Mouse (Mus musculus) limb, embryonic 12.5 days (tissue): ENCODE data around the gene Vmp1. TPM values are rescaled to one million over a fixed set of nuclear protein-coding genes. Genes with fewer than 3 reads are reported as not detected.

Experiments used
- ATAC-seq: fragments of 200-750 bp; cut with Nextera tagmentation; 2 replicates; pipeline ENCODE4 v1.8.0; 2017; ENCODE audit warnings: low read depth, moderate TSS enrichment; ENCODE audit not compliant: insufficient number of reproducible peaks, insufficient read depth, low FRiP score, low TSS enrichment
- H3K27ac ChIP-seq: fragments of 300-500 bp; sonication (generic); 2 replicates; pipeline ENCODE4 v1.5.1; 2016; ENCODE audit warnings: mild to moderate bottlenecking, moderate library complexity
- H3K27me3 ChIP-seq: fragments of 300-500 bp; sonication (generic); 2 replicates; pipeline ENCODE4 v1.6.1; 2016; ENCODE audit warnings: mild to moderate bottlenecking, moderate library complexity
- H3K36me3 ChIP-seq: fragments of 300-500 bp; sonication (generic); 2 replicates; pipeline ENCODE4 v1.6.1; 2016; ENCODE audit warnings: mild to moderate bottlenecking, moderate library complexity
- H3K4me1 ChIP-seq: fragments of 300-500 bp; sonication (generic); replicated peaks from 2 replicates; pipeline ENCODE4 v1.6.1; 2016
- H3K4me2 ChIP-seq: fragments of 300-500 bp; sonication (generic); 2 replicates; pipeline ENCODE4 v1.6.1; 2016; ENCODE audit warnings: mild to moderate bottlenecking, moderate library complexity
- H3K4me3 ChIP-seq: fragments of 300-500 bp; sonication (generic); replicated peaks from 2 replicates; pipeline ENCODE4 v1.5.1; 2016; ENCODE audit warnings: mild to moderate bottlenecking
- H3K9ac ChIP-seq: fragments of 300-500 bp; sonication (generic); replicated peaks from 2 replicates; pipeline ENCODE4 v1.6.1; 2016; ENCODE audit warnings: mild to moderate bottlenecking, moderate library complexity
- H3K9me3 ChIP-seq: fragments of 300-500 bp; sonication (generic); 2 replicates; pipeline ENCODE4 v1.6.1; 2016; ENCODE audit warnings: mild to moderate bottlenecking, moderate library complexity
- whole genome bisulfite sequencing: fragments of 180-500 bp; shearing (Covaris S2); methylation state at CpG from one replicate; pipeline ENCODE4 v1.1.7; 2016; 5-methylcytosine and 5-hydroxymethylcytosine counted together
- polyA plus RNA-seq: library from polyadenylated mRNA; unstranded; fragments of >200 nt; fragmentation: Nextera tagmentation; extraction: Ambion mirVana; gene quantifications from 2 replicates; pipeline ENCODE4 v1.2.1, GENCODE M21; 2016

Vmp1 gene
- polyA plus RNA-seq, 1 experiment from 2014 or later = 85.1 TPM

- ATAC-seq = no peak
- Histone ChIP-seq H3K4me3 (no peak overlapping the region), H3K27ac (no peak overlapping the region), H3K9me3 (no peaks in the 10 kb centered on the region), H3K9ac (no peak overlapping the region), H3K4me2 (no peak overlapping the region), H3K4me1 (no peaks in the 10 kb centered on the region), H3K27me3 (no peaks in the 10 kb centered on the region), H3K36me3 (no peaks in the 10 kb centered on the region)
- WGBS = 80% methylated on average over 3 of the region's 3 CpGs
These were observed 10.9 kb downstream of the Vmp1 start for GRCm38 (mm10) chr11:86672772-86673171.

GRCm38 (mm10) chr11:86671041-86671675 is 12.5 kb downstream of the Vmp1 start:
- ATAC-seq = no peak
- 89% methylated on average over 3 of the region's 3 CpGs for WGBS

GRCm38 (mm10) chr11:86668169-86668568 is 15.5 kb downstream of the Vmp1 start:
- Histone ChIP-seq H3K36me3 (peaks cover 23% of the 10 kb centered on the region), H3K4me1 (no peaks in the 10 kb centered on the region), H3K9me3 (no peaks in the 10 kb centered on the region), H3K4me2 (no peak overlapping the region), H3K27me3 (no peaks in the 10 kb centered on the region), H3K27ac (no peak overlapping the region), H3K4me3 (no peak overlapping the region), H3K9ac (no peak overlapping the region)
- ATAC-seq = no peak
- WGBS = 87% methylated on average over 3 of the region's 3 CpGs

More at GRCm38 (mm10) chr11:86671041-86671675, 12.5 kb downstream of the Vmp1 start:
- H3K4me1 ChIP-seq = no peaks in the 10 kb centered on the region
- no peaks in the 10 kb centered on the region for H3K9me3 ChIP-seq
- no peak overlapping the region for H3K4me2 ChIP-seq
- H3K4me3 ChIP-seq = no peak overlapping the region
- no peak overlapping the region for H3K9ac ChIP-seq
- H3K27me3 ChIP-seq = no peaks in the 10 kb centered on the region
- no peak overlapping the region for H3K27ac ChIP-seq
- H3K36me3 ChIP-seq = no peaks in the 10 kb centered on the region

- Histone ChIP-seq H3K4me1 (no peaks in the 10 kb centered on the region), H3K4me2 (no peak overlapping the region), H3K27ac (no peak overlapping the region), H3K9ac (no peak overlapping the region), H3K9me3 (no peaks in the 10 kb centered on the region), H3K4me3 (no peak overlapping the region), H3K36me3 (peaks cover 27% of the 10 kb centered on the region), H3K27me3 (no peaks in the 10 kb centered on the region)
- WGBS = 93% methylated on average over 2 of the region's 2 CpGs
- ATAC-seq = no peak
These were observed 16.1 kb downstream of the Vmp1 start for GRCm38 (mm10) chr11:86667553-86667952.

GRCm38 (mm10) chr11:86664406-86664805 is 19.2 kb downstream of the Vmp1 start:
- no peak for ATAC-seq
- Histone ChIP-seq H3K9ac (no peak overlapping the region), H3K36me3 (peaks cover 50% of the 10 kb centered on the region), H3K27ac (no peak overlapping the region), H3K4me2 (no peak overlapping the region), H3K4me3 (no peak overlapping the region), H3K9me3 (no peaks in the 10 kb centered on the region), H3K27me3 (no peaks in the 10 kb centered on the region), H3K4me1 (no peaks in the 10 kb centered on the region)
- 85% methylated on average over 3 of the region's 3 CpGs for WGBS

- Histone ChIP-seq H3K9me3 (no peaks in the 10 kb centered on the region), H3K36me3 (peaks cover 55% of the 10 kb centered on the region)
These were observed 19.7 kb downstream of the Vmp1 start for GRCm38 (mm10) chr11:86663977-86664376.

GRCm38 (mm10) chr11:86662986-86663895 is 20.4 kb downstream of the Vmp1 start:
- Histone ChIP-seq H3K27me3 (no peaks in the 10 kb centered on the region), H3K27ac (no peak overlapping the region), H3K36me3 (peaks cover 60% of the 10 kb centered on the region), H3K4me3 (no peak overlapping the region), H3K4me1 (no peaks in the 10 kb centered on the region), H3K4me2 (no peak overlapping the region), H3K9ac (no peak overlapping the region), H3K9me3 (no peaks in the 10 kb centered on the region)
- no peak for ATAC-seq
- WGBS = 90% methylated on average over 8 of the region's 8 CpGs

More at GRCm38 (mm10) chr11:86663977-86664376, 19.7 kb downstream of the Vmp1 start:
- no peak for ATAC-seq
- Histone ChIP-seq H3K9ac (no peak overlapping the region), H3K27me3 (no peaks in the 10 kb centered on the region), H3K4me3 (no peak overlapping the region), H3K27ac (no peak overlapping the region), H3K4me1 (no peaks in the 10 kb centered on the region), H3K4me2 (no peak overlapping the region)

- Histone ChIP-seq H3K4me3 (no peak overlapping the region), H3K36me3 (peaks cover 34% of the 10 kb centered on the region), H3K4me1 (no peaks in the 10 kb centered on the region), H3K9ac (no peak overlapping the region), H3K27me3 (no peaks in the 10 kb centered on the region), H3K4me2 (no peak overlapping the region), H3K9me3 (no peaks in the 10 kb centered on the region), H3K27ac (no peak overlapping the region)
- ATAC-seq = no peak
These were observed 25.8 kb downstream of the Vmp1 start for GRCm38 (mm10) chr11:86657863-86658262.

- whole genome bisulfite sequencing = 78% methylated on average over 4 of the region's 4 CpGs
These were observed 26.6 kb downstream of the Vmp1 start for GRCm38 (mm10) chr11:86656849-86657567.

GRCm38 (mm10) chr11:86655671-86656070 is 28.0 kb downstream of the Vmp1 start:
- H3K4me1 ChIP-seq = no peaks in the 10 kb centered on the region
- no peaks in the 10 kb centered on the region for H3K9me3 ChIP-seq
- ATAC-seq = no peak
- H3K27me3 ChIP-seq = no peaks in the 10 kb centered on the region
- H3K36me3 ChIP-seq = peaks cover 17% of the 10 kb centered on the region
- no peak overlapping the region for H3K4me3 ChIP-seq
- H3K9ac ChIP-seq = no peak overlapping the region
- H3K4me2 ChIP-seq = no peak overlapping the region
- WGBS = 73% methylated on average over 1 of the region's 1 CpGs
- H3K27ac ChIP-seq = no peak overlapping the region

More at GRCm38 (mm10) chr11:86656849-86657567, 26.6 kb downstream of the Vmp1 start:
- no peak overlapping the region for H3K9ac ChIP-seq
- H3K27me3 ChIP-seq = no peaks in the 10 kb centered on the region
- H3K27ac ChIP-seq = no peak overlapping the region
- no peak overlapping the region for H3K4me3 ChIP-seq
- H3K4me1 ChIP-seq = no peaks in the 10 kb centered on the region
- no peaks in the 10 kb centered on the region for H3K9me3 ChIP-seq
- no peak overlapping the region for H3K4me2 ChIP-seq
- H3K36me3 ChIP-seq = peaks cover 27% of the 10 kb centered on the region
- no peak for ATAC-seq

GRCm38 (mm10) chr11:86654096-86654495 is 29.5 kb downstream of the Vmp1 start:
- H3K36me3 ChIP-seq = peaks cover 6% of the 10 kb centered on the region; the same call in 1 of the 2 replicates
- no peak for ATAC-seq
- H3K9ac ChIP-seq = no peak overlapping the region
- no peaks in the 10 kb centered on the region for H3K4me1 ChIP-seq
- H3K27ac ChIP-seq = no peak overlapping the region
- H3K27me3 ChIP-seq = no peaks in the 10 kb centered on the region
- no peak overlapping the region for H3K4me2 ChIP-seq
- no peaks in the 10 kb centered on the region for H3K9me3 ChIP-seq
- 89% methylated on average over 4 of the region's 4 CpGs for WGBS
- no peak overlapping the region for H3K4me3 ChIP-seq
